Mouse (Mus musculus): ENCODE measurements around the gene Rpl41.

DNA sequence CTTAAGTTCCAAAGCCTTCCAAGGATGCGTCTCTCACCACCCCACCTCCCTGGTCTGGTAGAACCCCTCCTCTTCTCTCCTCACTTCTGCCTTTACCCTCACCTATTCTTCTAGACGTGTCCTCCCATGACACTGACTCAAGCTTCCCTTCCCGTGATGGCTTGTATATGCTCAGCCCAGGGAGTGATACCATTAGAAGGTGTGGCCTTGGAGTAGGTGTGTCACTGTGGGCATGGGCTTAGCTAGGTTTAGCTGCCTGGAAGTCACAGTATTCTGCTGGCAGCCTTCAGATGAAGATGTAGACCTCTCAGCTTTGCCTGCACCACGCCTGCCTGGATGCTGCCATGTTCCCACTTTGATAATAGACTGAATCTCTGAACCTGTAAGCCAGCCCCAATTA lies 34.1 kb downstream of the Rpl41 start:
- TF ChIP-seq TAL1 (IDR thresholded peaks at IDR 0.05; ENCODE audit: low read length) (no peak), GATA1 (IDR thresholded peaks at IDR 0.05; ENCODE audit: low read length) (no peak)
